Mouse (Mus musculus) hindbrain, embryonic 15.5 days (tissue): ENCODE results near the gene Trex1. TPM values are rescaled to one million over a fixed set of nuclear protein-coding genes. Genes with fewer than 3 reads are reported as not detected.

Source experiments
- ATAC-seq: fragments of 200-750 bp; cut with Nextera tagmentation; 2 replicates; pipeline ENCODE4 v1.8.0; 2017; ENCODE audit warnings: low read depth, moderate number of reproducible peaks, moderate TSS enrichment; ENCODE audit not compliant: low FRiP score
- H3K27ac ChIP-seq: fragments of 300-500 bp; sonication (generic); replicated peaks from 2 replicates; pipeline ENCODE4 v1.5.1; 2015; ENCODE audit warnings: mild to moderate bottlenecking, inconsistent platforms
- H3K27me3 ChIP-seq: fragments of 300-500 bp; sonication (generic); 2 replicates; pipeline ENCODE4 v1.6.1; 2015; ENCODE audit warnings: control low read depth, inconsistent platforms
- H3K36me3 ChIP-seq: fragments of 300-500 bp; sonication (generic); 2 replicates; pipeline ENCODE4 v1.6.1; 2015; ENCODE audit warnings: control low read depth, inconsistent platforms
- H3K4me1 ChIP-seq: fragments of 300-500 bp; sonication (generic); replicated peaks from 2 replicates; pipeline ENCODE4 v1.6.1; 2015; ENCODE audit warnings: control low read depth, inconsistent platforms
- H3K4me2 ChIP-seq: fragments of 300-500 bp; sonication (generic); 2 replicates; pipeline ENCODE4 v1.6.1; 2015; ENCODE audit warnings: moderate library complexity, mild to moderate bottlenecking, inconsistent platforms
- H3K4me3 ChIP-seq: fragments of 300-500 bp; sonication (generic); 2 replicates; pipeline ENCODE4 v1.5.1; 2015; ENCODE audit warnings: mild to moderate bottlenecking, inconsistent platforms
- H3K9ac ChIP-seq: fragments of 300-500 bp; sonication (generic); 2 replicates; pipeline ENCODE4 v1.6.1; 2015; ENCODE audit warnings: inconsistent platforms
- H3K9me3 ChIP-seq: fragments of 300-500 bp; sonication (generic); 2 replicates; pipeline ENCODE4 v1.6.1; 2016; ENCODE audit warnings: control low read depth, inconsistent platforms
- WGBS: fragments of 180-500 bp; shearing (Covaris S2); methylation state at CpG from one replicate; pipeline ENCODE4 v1.1.7; 2015; 5-methylcytosine and 5-hydroxymethylcytosine counted together
- polyA plus RNA-seq: library from polyadenylated mRNA; unstranded; fragments of >200 nt; fragmentation: Nextera tagmentation; extraction: Ambion mirVana; gene quantifications from 2 replicates; pipeline ENCODE4 v1.2.1, GENCODE M21; 2015

The Trex1 gene
- polyA plus RNA-seq = 13.6 and 14.5 TPM in 2 replicates

- Histone ChIP-seq H3K27ac (peak within 1 kb of the TSS; percentile 86), H3K4me2 (peak within 1 kb of the TSS; percentile 65), H3K9ac (peak within 1 kb of the TSS; percentile 64), H3K9me3 (no peaks in the 10 kb centered on the region), H3K4me3 (peak within 1 kb of the TSS; percentile 40), H3K27me3 (no peaks in the 10 kb centered on the region), H3K36me3 (peaks cover 52% of the 10 kb centered on the region), H3K4me1 (peaks cover 28% of the 10 kb centered on the region)
- WGBS = 25% methylated on average over 15 of the region's 15 CpGs
- ATAC-seq = peak; percentile 57
Observed at GRCm38 (mm10) chr9:109059136-109059903, at the start of gene Trex1. Gene Trex1, minus strand, starts transcription at chr9:109059734.

- Histone ChIP-seq H3K4me3 (no peak overlapping the region), H3K4me1 (peaks cover 10% of the 10 kb centered on the region), H3K4me2 (no peak overlapping the region), H3K27ac (no peak overlapping the region), H3K9me3 (no peaks in the 10 kb centered on the region), H3K9ac (no peak overlapping the region), H3K36me3 (peaks cover 58% of the 10 kb centered on the region), H3K27me3 (no peaks in the 10 kb centered on the region)
- no peak for ATAC-seq
- 63% methylated on average over 6 of the region's 6 CpGs for WGBS
Observed at GRCm38 (mm10) chr9:109107341-109107740, 47.8 kb upstream of the Trex1 start.

GRCm38 (mm10) chr9:109105648-109106047, 46.1 kb upstream of the Trex1 start:
- Histone ChIP-seq H3K27me3 (no peaks in the 10 kb centered on the region), H3K27ac (no peak overlapping the region), H3K9me3 (no peaks in the 10 kb centered on the region), H3K4me1 (peaks cover 10% of the 10 kb centered on the region), H3K4me3 (no peak overlapping the region), H3K9ac (no peak overlapping the region), H3K4me2 (no peak overlapping the region), H3K36me3 (peaks cover 42% of the 10 kb centered on the region)
- 91% methylated on average over 12 of the region's 12 CpGs for WGBS
- no peak for ATAC-seq

- 58% methylated on average over 12 of the region's 12 CpGs for WGBS
- no peak overlapping the region for H3K4me3 ChIP-seq
- no peak overlapping the region for H3K9ac ChIP-seq
- H3K27me3 ChIP-seq = no peaks in the 10 kb centered on the region
- no peaks in the 10 kb centered on the region for H3K9me3 ChIP-seq
- peaks cover 35% of the 10 kb centered on the region for H3K36me3 ChIP-seq
- H3K4me2 ChIP-seq = no peak overlapping the region
- H3K27ac ChIP-seq = peak overlapping the region; percentile 23; the same call in 1 of the 2 replicates
- ATAC-seq = no peak
- H3K4me1 ChIP-seq = peaks cover 10% of the 10 kb centered on the region
Observed at GRCm38 (mm10) chr9:109105011-109105410, 45.5 kb upstream of the Trex1 start.

- Histone ChIP-seq H3K9ac (no peak overlapping the region), H3K4me3 (no peak overlapping the region), H3K4me1 (peaks cover 16% of the 10 kb centered on the region), H3K36me3 (peaks cover 27% of the 10 kb centered on the region), H3K27me3 (no peaks in the 10 kb centered on the region), H3K9me3 (no peaks in the 10 kb centered on the region), H3K4me2 (no peak overlapping the region), H3K27ac (no peak overlapping the region)
- ATAC-seq = no peak
- 83% methylated on average over 9 of the region's 9 CpGs for WGBS
Observed at GRCm38 (mm10) chr9:109104083-109104482, 44.5 kb upstream of the Trex1 start.

GRCm38 (mm10) chr9:109103250-109103649, 43.7 kb upstream of the Trex1 start:
- Histone ChIP-seq H3K9ac (no peak overlapping the region), H3K27me3 (no peaks in the 10 kb centered on the region), H3K4me3 (no peak overlapping the region), H3K4me1 (peaks cover 25% of the 10 kb centered on the region), H3K9me3 (no peaks in the 10 kb centered on the region), H3K27ac (no peak overlapping the region), H3K36me3 (peaks cover 19% of the 10 kb centered on the region), H3K4me2 (no peak overlapping the region)
- no peak for ATAC-seq
- 58% methylated on average over 7 of the region's 7 CpGs for WGBS

GRCm38 (mm10) chr9:109102541-109102940, 43.0 kb upstream of the Trex1 start:
- no peak for ATAC-seq
- 92% methylated on average over 3 of the region's 3 CpGs for WGBS
- H3K4me2 ChIP-seq = no peak overlapping the region
- no peak overlapping the region for H3K9ac ChIP-seq
- H3K4me3 ChIP-seq = no peak overlapping the region
- peaks cover 32% of the 10 kb centered on the region for H3K4me1 ChIP-seq
- peaks cover 18% of the 10 kb centered on the region for H3K36me3 ChIP-seq
- no peak overlapping the region for H3K27ac ChIP-seq
- no peaks in the 10 kb centered on the region for H3K27me3 ChIP-seq
- H3K9me3 ChIP-seq = no peaks in the 10 kb centered on the region

GRCm38 (mm10) chr9:109101933-109102445, 42.5 kb upstream of the Trex1 start:
- peaks cover 37% of the 10 kb centered on the region for H3K4me1 ChIP-seq

GRCm38 (mm10) chr9:109100307-109100928, 40.9 kb upstream of the Trex1 start:
- Histone ChIP-seq H3K4me1 (peaks cover 48% of the 10 kb centered on the region), H3K27ac (no peak overlapping the region), H3K9me3 (no peaks in the 10 kb centered on the region), H3K9ac (no peak overlapping the region), H3K4me2 (no peak overlapping the region), H3K4me3 (no peak overlapping the region), H3K27me3 (no peaks in the 10 kb centered on the region), H3K36me3 (peaks cover 6% of the 10 kb centered on the region; the same call in 1 of the 2 replicates)
- 88% methylated on average over 20 of the region's 20 CpGs for WGBS
- ATAC-seq = no peak

More at GRCm38 (mm10) chr9:109101933-109102445, 42.5 kb upstream of the Trex1 start:
- Histone ChIP-seq H3K27me3 (no peaks in the 10 kb centered on the region), H3K4me2 (no peak overlapping the region), H3K9ac (no peak overlapping the region), H3K9me3 (no peaks in the 10 kb centered on the region), H3K27ac (no peak overlapping the region), H3K4me3 (no peak overlapping the region), H3K36me3 (peaks cover 18% of the 10 kb centered on the region)
- WGBS = 98% methylated on average over 5 of the region's 5 CpGs
- no peak for ATAC-seq

GRCm38 (mm10) chr9:109098969-109099368, 39.4 kb upstream of the Trex1 start:
- Histone ChIP-seq H3K36me3 (no peaks in the 10 kb centered on the region), H3K9ac (no peak overlapping the region), H3K4me3 (peak overlapping the region; percentile 5), H3K27me3 (no peaks in the 10 kb centered on the region), H3K4me2 (peak overlapping the region; percentile 86), H3K4me1 (peaks cover 50% of the 10 kb centered on the region), H3K9me3 (no peaks in the 10 kb centered on the region), H3K27ac (peak overlapping the region; percentile 98)
- WGBS = 43% methylated on average over 6 of the region's 6 CpGs
- no peak for ATAC-seq

GRCm38 (mm10) chr9:109098366-109098765, 38.8 kb upstream of the Trex1 start:
- Histone ChIP-seq H3K27me3 (no peaks in the 10 kb centered on the region), H3K9ac (0 out of 2 replicates have a peak overlapping the region, but pooled peaks have one; percentile 5), H3K36me3 (no peaks in the 10 kb centered on the region), H3K4me3 (peak overlapping the region; percentile 5), H3K4me2 (peak overlapping the region; percentile 86), H3K4me1 (peaks cover 52% of the 10 kb centered on the region), H3K9me3 (no peaks in the 10 kb centered on the region), H3K27ac (peak overlapping the region; percentile 98)
- no peak for ATAC-seq
- WGBS = 72% methylated on average over 8 of the region's 8 CpGs

- peak overlapping the region; percentile 5; the same call in 1 of the 2 replicates for H3K4me3 ChIP-seq
- H3K36me3 ChIP-seq = no peaks in the 10 kb centered on the region
- 0 out of 2 replicates have a peak overlapping the region, but pooled peaks have one; percentile 80 for H3K9ac ChIP-seq
- ATAC-seq = peak; percentile 28; the same call in 1 of the 2 replicates
- H3K27ac ChIP-seq = peak overlapping the region; percentile 98
- WGBS = 38% methylated on average over 5 of the region's 5 CpGs
- no peaks in the 10 kb centered on the region for H3K9me3 ChIP-seq
- H3K4me1 ChIP-seq = peaks cover 52% of the 10 kb centered on the region
- H3K4me2 ChIP-seq = peak overlapping the region; percentile 86
- H3K27me3 ChIP-seq = no peaks in the 10 kb centered on the region
Observed at GRCm38 (mm10) chr9:109097831-109098230, 38.3 kb upstream of the Trex1 start.
